Mouse (Mus musculus): Measurements from ENCODE around the gene Heph.
"Not testable (repeated sequence)": the region's sequence is repeated elsewhere in the genome, so short reads cannot be mapped to it uniquely, and the experiment has no call there.

Heph gene

GRCm38 (mm10) chrX:96455149-96455548 lies at the start of gene Heph:
Gene Heph, plus strand, starts transcription at chrX:96455359.
- Histone ChIP-seq H3K27me3 (ENCODE audit: control insufficient read depth, insufficient read depth, low read length, poor library complexity, severe bottlenecking) (no peaks in the 10 kb centered on the region), H3K36me3 (ENCODE audit: control insufficient read depth, insufficient read depth, low read length, poor library complexity, severe bottlenecking) (no peaks in the 10 kb centered on the region)
- DNase-seq (ENCODE audit: low read depth, low spot score): no peak

GRCm38 (mm10) chrX:96415351-96415750 lies 39.8 kb upstream of the Heph start:
- not testable (repeated sequence) for DNase-seq (ENCODE audit: low read depth, low spot score); H3K36me3 ChIP-seq (ENCODE audit: control insufficient read depth, insufficient read depth, low read length, poor library complexity, severe bottlenecking); H3K27me3 ChIP-seq (ENCODE audit: control insufficient read depth, insufficient read depth, low read length, poor library complexity, severe bottlenecking)

- no peaks in the 10 kb centered on the region for H3K36me3 ChIP-seq (ENCODE audit: control insufficient read depth, insufficient read depth, low read length, poor library complexity, severe bottlenecking)
- DNase-seq (ENCODE audit: low read depth, low spot score): no peak
- no peaks in the 10 kb centered on the region for H3K27me3 ChIP-seq (ENCODE audit: control insufficient read depth, insufficient read depth, low read length, poor library complexity, severe bottlenecking)
Observed at GRCm38 (mm10) chrX:96416970-96417369, 38.2 kb upstream of the Heph start.

GRCm38 (mm10) chrX:96417733-96418132 lies 37.4 kb upstream of the Heph start:
- Histone ChIP-seq H3K36me3 (ENCODE audit: control insufficient read depth, insufficient read depth, low read length, poor library complexity, severe bottlenecking) (no peaks in the 10 kb centered on the region), H3K27me3 (ENCODE audit: control insufficient read depth, insufficient read depth, low read length, poor library complexity, severe bottlenecking) (no peaks in the 10 kb centered on the region)
- no peak for DNase-seq (ENCODE audit: low read depth, low spot score)

- Histone ChIP-seq H3K27me3 (ENCODE audit: control insufficient read depth, insufficient read depth, low read length, poor library complexity, severe bottlenecking) (no peaks in the 10 kb centered on the region), H3K36me3 (ENCODE audit: control insufficient read depth, insufficient read depth, low read length, poor library complexity, severe bottlenecking) (no peaks in the 10 kb centered on the region)
- no peak for DNase-seq (ENCODE audit: low read depth, low spot score)
Observed at GRCm38 (mm10) chrX:96419383-96419782, 35.8 kb upstream of the Heph start.

- DNase-seq (ENCODE audit: low read depth, low spot score): no peak
- no peaks in the 10 kb centered on the region for H3K36me3 ChIP-seq (ENCODE audit: control insufficient read depth, insufficient read depth, low read length, poor library complexity, severe bottlenecking)
- H3K27me3 ChIP-seq (ENCODE audit: control insufficient read depth, insufficient read depth, low read length, poor library complexity, severe bottlenecking): no peaks in the 10 kb centered on the region
Observed at GRCm38 (mm10) chrX:96456201-96456963, 1.2 kb downstream of the Heph start, which contains the start of gene Hsf3. Gene Hsf3, minus strand, starts transcription at chrX:96456294.

- DNase-seq (ENCODE audit: low read depth, low spot score): no peak
Observed at GRCm38 (mm10) chrX:96501580-96501979, 46.4 kb downstream of the Heph start.

More at GRCm38 (mm10) chrX:96501580-96501979, 46.4 kb downstream of the Heph start:
- Histone ChIP-seq H3K36me3 (ENCODE audit: control insufficient read depth, insufficient read depth, low read length, poor library complexity, severe bottlenecking) (no peaks in the 10 kb centered on the region), H3K27me3 (ENCODE audit: control insufficient read depth, insufficient read depth, low read length, poor library complexity, severe bottlenecking) (no peaks in the 10 kb centered on the region)

All from splenic B cell, adult 2 months (primary cell).